Mouse (Mus musculus) cerebellum, adult 2 months (tissue): ENCODE data around the gene Xrcc3.

Experiments
- CTCF ChIP-seq: fragments of 200-500 bp; IDR thresholded peaks from 2 replicates; pipeline ENCODE4 v1.5.1; 2011; ENCODE audit warnings: low read depth, mild to moderate bottlenecking, control low read depth, low read length, moderate library complexity, borderline replicate concordance; ENCODE audit not compliant: insufficient read depth
- POLR2A ChIP-seq: fragments of 200-500 bp; IDR thresholded peaks from 2 replicates; pipeline ENCODE4 v1.6.1; 2011; ENCODE audit warnings: low read length, control low read depth, borderline replicate concordance; ENCODE audit not compliant: insufficient read depth

- no peak for TF ChIP-seq POLR2A
- no peak for TF ChIP-seq CTCF
Measured at GRCm38 (mm10) chr12:111760306-111760908, 53.3 kb downstream of the Xrcc3 start.
